Mouse (Mus musculus) heart, postnatal 0 days (tissue): ENCODE measurements around the gene Lrp5. TPM values are rescaled to one million over a fixed set of nuclear protein-coding genes. Genes with fewer than 3 reads are reported as not detected.
A peak's percentile ranks its signal among the peaks of the same experiment; 100 is the strongest.

Experiments used
- ATAC-seq: fragments of 200-750 bp; cut with Nextera tagmentation; 2 replicates; pipeline ENCODE4 v1.8.0; 2017; ENCODE audit warnings: low read depth, moderate number of reproducible peaks, moderate library complexity; ENCODE audit not compliant: insufficient read depth
- DNase-seq: peaks from one replicate; pipeline ENCODE4 v3.0.0-alpha.2; 2016; ENCODE audit warnings: low spot score
- H3K27ac ChIP-seq: fragments of 300-500 bp; sonication (generic); 2 replicates; pipeline ENCODE4 v1.5.1; 2014; ENCODE audit warnings: low read depth, mild to moderate bottlenecking
- H3K27me3 ChIP-seq: fragments of 300-500 bp; sonication (generic); 2 replicates; pipeline ENCODE4 v1.6.1; 2014; ENCODE audit warnings: low read length, mixed read lengths; ENCODE audit not compliant: control insufficient read depth, insufficient read depth
- H3K36me3 ChIP-seq: fragments of 300-500 bp; sonication (generic); replicated peaks from 2 replicates; pipeline ENCODE4 v1.6.1; 2014; ENCODE audit warnings: low read length, mixed read lengths; ENCODE audit not compliant: control insufficient read depth, insufficient read depth
- H3K4me1 ChIP-seq: fragments of 300-500 bp; sonication (generic); 2 replicates; pipeline ENCODE4 v1.6.1; 2014; ENCODE audit warnings: antibody characterized with exemption; ENCODE audit not compliant: control insufficient read depth, insufficient read depth
- H3K4me2 ChIP-seq: fragments of 300-500 bp; sonication (generic); 2 replicates; pipeline ENCODE4 v1.6.1; 2014; ENCODE audit warnings: low read depth, mild to moderate bottlenecking, low read length, moderate library complexity
- H3K4me3 ChIP-seq: fragments of 300-500 bp; sonication (generic); 2 replicates; pipeline ENCODE4 v1.5.1; 2014; ENCODE audit warnings: low read depth, low read length
- H3K9ac ChIP-seq: fragments of 300-500 bp; sonication (generic); replicated peaks from 2 replicates; pipeline ENCODE4 v1.6.1; 2014; ENCODE audit warnings: low read depth, low read length, mixed read lengths
- H3K9me3 ChIP-seq: fragments of 300-500 bp; sonication (generic); replicated peaks from 2 replicates; pipeline ENCODE4 v1.6.1; 2016; ENCODE audit warnings: low read length; ENCODE audit not compliant: control insufficient read depth
- CTCF ChIP-seq: IDR thresholded peaks from 2 replicates; pipeline ENCODE4 v1.5.1; 2016; ENCODE audit warnings: antibody characterized with exemption, control low read depth, low read depth
- EP300 ChIP-seq: IDR thresholded peaks from 2 replicates; pipeline ENCODE4 v1.6.1; 2016; ENCODE audit warnings: antibody characterized with exemption, low read depth
- WGBS: fragments of 180-500 bp; shearing (Covaris S2); extraction: QIAGEN DNeasy Blood & Tissue Kit; methylation state at CpG from one replicate; pipeline ENCODE4 v1.1.7; 2014; 5-methylcytosine and 5-hydroxymethylcytosine counted together
- polyA plus RNA-seq: library from polyadenylated mRNA; unstranded; fragments of >200 nt; fragmentation: Nextera tagmentation; extraction: Ambion mirVana; gene quantifications from 2 replicates; pipeline ENCODE4 v1.2.1, GENCODE M21; 2015
- total RNA-seq: library from RNA; depleted of rRNA; stranded (reverse); fragments of >200 nt; gene quantifications from 2 replicates; pipeline ENCODE4 v1.2.3, GENCODE M21; 2014; ENCODE audit warnings: low replicate concordance

Lrp5 gene
- total and polyA plus RNA-seq, 2 experiments from 2014 or later: 1.9 to 28.0 TPM

DNA sequence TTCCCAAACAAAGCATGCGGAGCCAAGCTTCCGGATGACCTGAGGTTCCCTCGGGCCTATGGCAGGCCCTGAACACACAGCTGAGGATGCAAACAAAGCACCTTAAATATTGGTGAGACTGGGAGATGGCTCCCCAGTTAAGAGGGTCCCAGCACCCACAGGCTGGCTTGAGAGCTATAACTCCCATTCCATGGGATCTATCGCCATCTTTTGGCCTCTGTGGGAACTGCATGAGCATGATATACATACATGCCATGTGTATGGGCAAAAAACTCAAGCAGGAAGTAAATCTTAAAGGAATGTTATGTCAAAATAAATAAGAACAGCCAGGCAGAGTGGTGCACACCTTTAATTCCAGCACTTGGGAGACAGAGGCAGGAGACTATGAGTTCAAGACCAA, 37.5 kb upstream of the Lrp5 start:
- ATAC-seq (no peak), DNase-seq (no peak)
- TF ChIP-seq CTCF: peak; percentile 43
- no peak for TF ChIP-seq EP300
- no peaks in the 10 kb centered on the region for H3K9me3 ChIP-seq
- H3K4me1 ChIP-seq: 0 out of 2 replicates have a peak, but pooled peaks cover 3% of the 10 kb centered on the region
- H3K9ac ChIP-seq: no peak overlapping the region
- no peak overlapping the region for H3K4me3 ChIP-seq
- H3K36me3 ChIP-seq: no peaks in the 10 kb centered on the region
- H3K27me3 ChIP-seq: no peaks in the 10 kb centered on the region
- no peak overlapping the region for H3K4me2 ChIP-seq
- 79% methylated on average over 4 of the region's 4 CpGs for WGBS
- H3K27ac ChIP-seq: no peak overlapping the region

DNA sequence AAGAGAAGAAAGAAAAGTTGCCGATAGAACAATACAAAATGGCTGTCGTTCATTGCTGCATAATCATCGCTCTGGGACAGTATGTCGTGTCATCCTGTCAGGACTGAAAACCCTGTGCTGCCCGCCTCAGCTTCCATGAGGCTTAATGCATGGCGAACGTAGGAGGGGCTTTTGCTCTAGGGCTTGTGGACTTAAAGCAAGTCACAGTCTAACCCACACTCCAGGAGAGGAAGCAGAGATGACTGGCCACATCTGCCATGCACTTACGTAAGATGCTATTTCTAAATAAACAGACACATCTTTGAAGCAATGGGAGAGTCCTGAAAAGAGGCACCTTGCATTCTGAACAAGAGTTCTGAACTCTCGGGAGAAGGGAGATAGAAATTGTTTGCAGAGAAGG, 36.8 kb upstream of the Lrp5 start:
- no peaks in the 10 kb centered on the region for H3K27me3 ChIP-seq
- DNase-seq (no peak), ATAC-seq (no peak)
- H3K4me1 ChIP-seq: 0 out of 2 replicates have a peak, but pooled peaks cover 3% of the 10 kb centered on the region
- H3K4me2 ChIP-seq: no peak overlapping the region
- no peak overlapping the region for H3K27ac ChIP-seq
- H3K9ac ChIP-seq: no peak overlapping the region
- TF ChIP-seq CTCF (no peak), EP300 (no peak)
- H3K9me3 ChIP-seq: no peaks in the 10 kb centered on the region
- no peaks in the 10 kb centered on the region for H3K36me3 ChIP-seq
- H3K4me3 ChIP-seq: no peak overlapping the region
- 94% methylated on average over 9 of the region's 9 CpGs for WGBS

DNA sequence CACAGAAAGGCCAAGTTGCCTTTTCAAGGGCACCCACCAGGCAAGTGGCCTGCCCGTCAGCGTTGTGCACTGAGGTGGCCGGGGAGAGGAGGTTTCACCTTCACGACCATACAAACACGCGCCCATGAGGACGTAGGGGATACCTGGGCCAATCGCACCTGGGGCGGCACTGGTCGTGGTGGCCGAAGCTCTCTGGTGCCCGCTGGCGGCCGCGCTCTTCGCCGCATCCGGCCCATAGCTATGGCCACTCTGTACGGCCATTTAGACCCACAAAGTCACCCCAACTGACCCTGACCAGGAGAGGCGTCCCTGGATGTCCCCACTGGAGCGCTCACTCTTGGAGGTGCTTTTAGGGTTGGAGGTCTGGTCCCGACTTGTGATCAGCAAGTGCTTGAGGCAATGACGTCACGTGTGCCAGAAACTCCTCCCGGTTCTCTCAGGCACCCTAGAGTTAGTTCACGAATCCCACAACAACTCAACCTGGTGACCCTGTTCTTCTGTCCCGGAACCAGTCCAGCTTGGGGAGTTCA, 33.1 kb upstream of the Lrp5 start:
- TF ChIP-seq CTCF: peak; percentile 69
- no peak for TF ChIP-seq EP300
- Histone ChIP-seq H3K4me2 (peak overlapping the region; percentile 87), H3K27me3 (no peaks in the 10 kb centered on the region), H3K9ac (peak overlapping the region; percentile 57), H3K9me3 (no peaks in the 10 kb centered on the region), H3K4me1 (0 out of 2 replicates have a peak, but pooled peaks cover 3% of the 10 kb centered on the region), H3K4me3 (peak overlapping the region; percentile 49), H3K36me3 (peaks cover 19% of the 10 kb centered on the region), H3K27ac (peak overlapping the region; percentile 26; the same call in 1 of the 2 replicates)
- WGBS: under 1% methylated on average over 27 of the region's 27 CpGs
- DNase-seq (peak; percentile 26), ATAC-seq (peak; percentile 83)

DNA sequence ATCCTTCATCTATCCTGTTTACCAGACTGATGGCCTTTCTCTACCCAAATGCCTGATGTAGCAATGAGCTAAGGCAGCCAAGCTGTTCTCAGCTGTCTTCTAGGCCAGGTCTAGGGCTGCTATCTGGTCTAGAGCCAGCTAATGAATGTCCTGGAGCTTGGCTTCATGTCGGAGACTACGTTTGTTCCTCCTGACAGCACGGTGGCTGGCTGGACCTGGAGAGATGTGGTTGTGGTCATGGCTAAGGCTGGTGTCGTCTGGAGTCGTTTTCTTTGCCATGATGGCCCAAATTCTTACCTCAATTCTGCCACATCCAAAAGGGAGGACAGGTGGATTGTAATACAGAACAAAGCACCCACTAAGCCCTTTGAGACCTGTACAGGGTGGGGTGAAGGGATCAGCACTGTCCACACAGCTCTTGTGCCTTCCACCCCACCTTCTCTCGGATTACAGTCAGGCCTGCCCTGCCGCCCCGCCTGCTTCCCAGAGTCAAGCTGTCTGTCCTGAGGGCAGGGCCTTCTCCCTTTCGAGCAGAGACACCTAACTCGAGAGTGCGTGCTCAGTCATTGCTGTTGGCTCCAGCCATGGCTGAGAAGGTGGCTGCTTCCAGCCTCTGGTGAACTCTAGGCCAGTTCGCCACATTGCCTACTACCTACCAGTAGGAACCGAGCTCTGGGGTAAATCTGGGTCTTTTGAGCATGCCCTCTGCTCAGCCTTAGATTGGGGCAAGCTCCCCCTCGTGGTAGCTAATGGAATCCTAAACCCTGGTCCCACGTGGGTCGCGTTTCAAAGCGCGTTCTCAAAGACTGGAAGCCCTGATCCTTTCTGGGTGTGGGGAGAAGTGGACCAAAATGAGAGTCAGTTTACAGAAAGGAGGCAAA, 32.4 kb upstream of the Lrp5 start:
- Histone ChIP-seq H3K4me2 (peak overlapping the region; percentile 87), H3K27ac (0 out of 2 replicates have a peak overlapping the region, but pooled peaks have one; percentile 26), H3K4me3 (peak overlapping the region; percentile 49), H3K27me3 (no peaks in the 10 kb centered on the region), H3K36me3 (peaks cover 19% of the 10 kb centered on the region), H3K9ac (peak overlapping the region; percentile 57; the same call in 1 of the 2 replicates), H3K9me3 (no peaks in the 10 kb centered on the region), H3K4me1 (0 out of 2 replicates have a peak, but pooled peaks cover 3% of the 10 kb centered on the region)
- peak; percentile 73 for ATAC-seq
- 39% methylated on average over 19 of the region's 19 CpGs for WGBS
- DNase-seq: peak; percentile 71
- TF ChIP-seq EP300: no peak
- TF ChIP-seq CTCF: peak; percentile 64

DNA sequence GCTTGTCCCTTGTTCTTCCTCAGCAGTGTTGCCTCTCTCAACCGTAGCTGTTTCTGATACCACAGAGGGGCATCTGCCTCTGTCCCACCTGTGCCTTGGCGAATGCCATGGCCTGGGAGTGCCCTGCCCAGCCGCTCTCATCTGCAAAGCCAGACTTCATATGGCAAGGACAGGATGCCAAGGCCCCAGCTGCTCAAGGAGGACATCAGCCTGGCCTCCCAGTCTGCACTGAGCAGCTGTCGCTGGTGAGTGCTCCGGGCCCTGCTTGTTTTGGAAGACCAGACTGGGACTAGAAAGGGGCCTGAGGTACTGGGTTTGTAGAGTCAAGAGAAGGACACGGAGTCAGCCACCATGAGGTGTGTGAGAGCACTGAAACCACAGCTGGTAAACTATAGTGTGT, 28.0 kb upstream of the Lrp5 start:
- H3K27ac ChIP-seq: no peak overlapping the region
- H3K9ac ChIP-seq: no peak overlapping the region
- H3K4me2 ChIP-seq: no peak overlapping the region
- TF ChIP-seq CTCF: no peak
- TF ChIP-seq EP300: no peak
- WGBS: 84% methylated on average over 6 of the region's 6 CpGs
- ATAC-seq: no peak
- H3K27me3 ChIP-seq: no peaks in the 10 kb centered on the region
- DNase-seq: no peak
- H3K9me3 ChIP-seq: no peaks in the 10 kb centered on the region
- no peaks in the 10 kb centered on the region for H3K4me1 ChIP-seq
- no peak overlapping the region for H3K4me3 ChIP-seq
- H3K36me3 ChIP-seq: peaks cover 19% of the 10 kb centered on the region
